42 mouse cellular contexts compared by ENCODE assay signal in genomic region chr4:56740611-56741010, GRCm38 (mm10). TPM values are rescaled to one million over a fixed set of nuclear protein-coding genes. Genes with fewer than 3 reads are reported as not detected.
"Had no signal": no experiment of that assay in that cellular context is flagged by ENCODE, and none has a peak within 500 bp of the region (broad histone marks: within the 10 kb centered on the region; RNA-seq: fewer than 3 reads in every experiment).

No protein-coding gene starts in this region.

- H3K27ac ChIP-seq: heart, embryonic 10.5 days; heart, embryonic 13.5 days; heart, embryonic 15.5 days; hindbrain, embryonic 13.5 days; hindbrain, embryonic 15.5 days; kidney, embryonic 15.5 days; kidney, postnatal 0 days; limb, embryonic 10.5 days; limb, embryonic 12.5 days; liver, embryonic 13.5 days had no signal

- H3K4me3 ChIP-seq: heart, embryonic 10.5 days; heart, embryonic 13.5 days; heart, embryonic 15.5 days; hindbrain, embryonic 13.5 days; hindbrain, embryonic 15.5 days; kidney, embryonic 15.5 days; limb, embryonic 10.5 days; limb, embryonic 12.5 days; liver, embryonic 13.5 days had no signal

- H3K9ac ChIP-seq: heart, embryonic 13.5 days; heart, embryonic 15.5 days; hindbrain, embryonic 13.5 days; hindbrain, embryonic 15.5 days; kidney, embryonic 15.5 days; limb, embryonic 12.5 days; liver, embryonic 13.5 days had no signal

- H3K27me3 ChIP-seq: heart, embryonic 13.5 days; heart, embryonic 15.5 days; hindbrain, embryonic 13.5 days; hindbrain, embryonic 15.5 days; kidney, embryonic 15.5 days; limb, embryonic 12.5 days; liver, embryonic 13.5 days had no signal

- H3K9me3 ChIP-seq: heart, embryonic 10.5 days; heart, embryonic 13.5 days; heart, embryonic 15.5 days; hindbrain, embryonic 13.5 days; hindbrain, embryonic 15.5 days; kidney, embryonic 15.5 days; limb, embryonic 10.5 days; limb, embryonic 12.5 days; liver, embryonic 13.5 days had no signal

- H3K4me2 ChIP-seq: heart, embryonic 13.5 days; heart, embryonic 15.5 days; hindbrain, embryonic 13.5 days; hindbrain, embryonic 15.5 days; kidney, embryonic 15.5 days; limb, embryonic 12.5 days; liver, embryonic 11.5 days; liver, embryonic 13.5 days had no signal

- ATAC-seq: intestine, embryonic 16.5 days had no signal

- H3K4me1 ChIP-seq: heart, embryonic 13.5 days; heart, embryonic 15.5 days; hindbrain, embryonic 13.5 days; hindbrain, embryonic 15.5 days; kidney, embryonic 15.5 days; limb, embryonic 10.5 days; limb, embryonic 12.5 days; liver, embryonic 13.5 days had no signal

- DNase-seq: gastrocnemius, postnatal 14 days; gastrocnemius, postnatal 36 days; heart, adult 18-20 months; heart, postnatal 14 days; heart, postnatal 36 days; kidney, adult 11 months; kidney, adult 2 months; kidney, adult 9 months; kidney, postnatal 14 days; kidney, postnatal 36 days; layer of hippocampus, adult 9-11 months; layer of hippocampus, postnatal 36 days; liver; liver, embryonic 13.5 days had no signal

RNA-seq across cellular contexts. Expression of gene Actl7b, which starts 0.6 kb away (rescaled TPM):
- total RNA-seq: gastrocnemius, adult 18-20 months; gastrocnemius, adult 8-10 months; gastrocnemius, postnatal 14 days; gastrocnemius, postnatal 36 days; heart, adult 18-20 months; heart, adult 8-10 months; heart, postnatal 36 days; layer of hippocampus, adult 18-20 months; left cerebral cortex, postnatal 10 days had no signal
- polyA plus RNA-seq: heart, embryonic 10.5 days; heart, embryonic 13.5 days; heart, embryonic 15.5 days; heart, postnatal 0 days; hindbrain, embryonic 11.5 days; hindbrain, embryonic 13.5 days; hindbrain, embryonic 15.5 days; intestine, embryonic 14.5 days; intestine, embryonic 16.5 days; kidney, embryonic 15.5 days; kidney, postnatal 0 days; large intestine, adult 2 months; limb, embryonic 10.5 days; liver, embryonic 11.5 days; liver, embryonic 13.5 days had no signal

RNA-seq across cellular contexts. Expression of gene Gm26657, which starts 0.7 kb away (rescaled TPM):
- total RNA-seq: gastrocnemius, adult 18-20 months; gastrocnemius, adult 8-10 months; gastrocnemius, postnatal 14 days; gastrocnemius, postnatal 36 days; heart, adult 18-20 months; heart, adult 8-10 months; heart, postnatal 14 days; heart, postnatal 36 days; hematopoietic stem cell, adult 5-6 weeks; layer of hippocampus, adult 18-20 months; layer of hippocampus, adult 8-10 months; layer of hippocampus, postnatal 14 days; layer of hippocampus, postnatal 36 days; left cerebral cortex, adult 18-20 months; left cerebral cortex, adult 8-10 months; left cerebral cortex, postnatal 10 days; left cerebral cortex, postnatal 36 days had no signal
- polyA plus RNA-seq: gonadal fat pad, adult 2 months; heart, embryonic 10.5 days; heart, embryonic 13.5 days; heart, embryonic 15.5 days; heart, postnatal 0 days; hindbrain, embryonic 11.5 days; hindbrain, embryonic 13.5 days; hindbrain, embryonic 15.5 days; intestine, embryonic 14.5 days; intestine, embryonic 16.5 days; kidney, adult 2 months; kidney, embryonic 15.5 days; kidney, postnatal 0 days; large intestine, adult 2 months; limb, embryonic 10.5 days; limb, embryonic 12.5 days; limb, embryonic 14.5 days; liver, embryonic 11.5 days; liver, embryonic 13.5 days had no signal

RNA-seq across cellular contexts. Expression of gene Actl7a, which starts 2.6 kb away (rescaled TPM):
- total RNA-seq: gastrocnemius, adult 18-20 months; gastrocnemius, adult 8-10 months; gastrocnemius, postnatal 14 days; gastrocnemius, postnatal 36 days; heart, adult 18-20 months; heart, adult 8-10 months; heart, postnatal 14 days; heart, postnatal 36 days; hematopoietic stem cell, adult 5-6 weeks; layer of hippocampus, adult 18-20 months; layer of hippocampus, adult 8-10 months; layer of hippocampus, postnatal 14 days; layer of hippocampus, postnatal 36 days; left cerebral cortex, adult 18-20 months; left cerebral cortex, adult 8-10 months; left cerebral cortex, postnatal 10 days; left cerebral cortex, postnatal 36 days had no signal
- polyA plus RNA-seq: heart, embryonic 10.5 days; heart, embryonic 13.5 days; heart, embryonic 15.5 days; heart, postnatal 0 days; hindbrain, embryonic 11.5 days; hindbrain, embryonic 13.5 days; hindbrain, embryonic 15.5 days; intestine, embryonic 14.5 days; intestine, embryonic 16.5 days; kidney, embryonic 15.5 days; kidney, postnatal 0 days; large intestine, adult 2 months; limb, embryonic 10.5 days; limb, embryonic 12.5 days; limb, embryonic 14.5 days; liver, embryonic 11.5 days; liver, embryonic 13.5 days had no signal
